ENCODE assay signal across 10 mouse cellular contexts in the genomic region with DNA sequence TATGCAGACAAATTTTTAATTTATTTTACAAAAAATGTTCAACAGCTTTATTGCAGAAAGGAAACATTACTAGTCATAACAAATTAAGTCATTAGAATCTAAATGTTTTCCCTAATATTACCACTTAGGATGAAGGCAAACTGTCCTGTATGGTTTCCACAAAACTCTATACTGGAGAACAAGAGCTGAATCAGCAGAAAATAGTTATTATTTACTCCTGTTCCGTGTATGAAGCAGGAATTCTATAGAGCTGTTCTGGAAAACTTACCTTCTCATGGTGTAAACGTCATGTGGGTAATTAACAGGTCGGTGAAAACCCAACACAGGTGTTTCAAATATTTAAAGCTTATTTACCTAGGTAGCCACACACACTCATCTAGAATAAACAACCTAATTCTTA. TPM values are rescaled to one million over a fixed set of nuclear protein-coding genes. Genes with fewer than 3 reads are reported as not detected.
DNase-seq lines count a peak whose midpoint lies in the region; ATAC-seq and TF ChIP-seq lines count a peak whose summit lies in the region.
"Had no signal": no experiment of that assay in that cellular context is flagged by ENCODE, and none has a peak within 500 bp of the region (broad histone marks: within the 10 kb centered on the region; RNA-seq: fewer than 3 reads in every experiment).

No protein-coding gene starts in this region.

- H3K27me3 ChIP-seq in kidney, embryonic 16.5 days (ENCODE audit: insufficient read depth, low read length) = no peaks in the 10 kb centered on the region
- no peaks in the 10 kb centered on the region for H3K27me3 ChIP-seq in embryonic facial prominence, embryonic 15.5 days
- H3K27me3 ChIP-seq in limb, embryonic 10.5 days (ENCODE audit: low read depth, poor library complexity, severe bottlenecking) = no peaks in the 10 kb centered on the region
- H3K27me3 ChIP-seq in myocyte (ENCODE audit: control insufficient read depth, insufficient read depth, insufficient read length) = no peaks in the 10 kb centered on the region

- peaks cover 9% of the 10 kb centered on the region for H3K4me1 ChIP-seq in kidney, embryonic 16.5 days (ENCODE audit: insufficient read depth, low read length)
- peaks cover 9% of the 10 kb centered on the region for H3K4me1 ChIP-seq in embryonic facial prominence, embryonic 15.5 days
- H3K4me1 ChIP-seq in limb, embryonic 10.5 days = peaks cover 9% of the 10 kb centered on the region

- H3K36me3 ChIP-seq in kidney, embryonic 16.5 days (ENCODE audit: insufficient read depth, low read length) = peaks cover 24% of the 10 kb centered on the region
- H3K36me3 ChIP-seq in embryonic facial prominence, embryonic 15.5 days = peaks cover 14% of the 10 kb centered on the region; the same call in 1 of the 2 replicates
- H3K36me3 ChIP-seq in limb, embryonic 10.5 days = peaks cover 45% of the 10 kb centered on the region
- peaks cover 10% of the 10 kb centered on the region for H3K36me3 ChIP-seq in myocyte (ENCODE audit: control insufficient read depth, insufficient read depth)

- no peak for TF ChIP-seq POLR2A in myocyte (IDR thresholded peaks at IDR 0.05; ENCODE audit: insufficient read length, low read depth)

- DNase-seq in kidney, postnatal 4 days = no peak
- DNase-seq in limb, embryonic 10.5 days (ENCODE audit: low spot score) = no peak
- no peak for DNase-seq in embryo, embryonic 10 days (ENCODE audit: low spot score)
- no peak for DNase-seq in testis, postnatal 14 days (ENCODE audit: low spot score)
- no peak for DNase-seq in kidney, adult 18-20 months
- DNase-seq: cerebellum, adult 2 months; heart, adult 11 months had no signal

- ATAC-seq in kidney, embryonic 16.5 days (ENCODE audit: low FRiP score, low TSS enrichment) = no peak
- ATAC-seq in embryonic facial prominence, embryonic 15.5 days (ENCODE audit: insufficient number of reproducible peaks, low FRiP score, low TSS enrichment, low read depth) = no peak

- H3K27ac ChIP-seq in kidney, embryonic 16.5 days (ENCODE audit: low read length) = no peak overlapping the region
- no peak overlapping the region for H3K27ac ChIP-seq in embryonic facial prominence, embryonic 15.5 days (replicated peaks)
- H3K27ac ChIP-seq in limb, embryonic 10.5 days = peak overlapping the region; percentile 97

- WGBS in kidney, embryonic 16.5 days = 8% methylated on average over 3 of the region's 3 CpGs
- whole genome bisulfite sequencing in embryonic facial prominence, embryonic 15.5 days = 6% methylated on average over 3 of the region's 3 CpGs
- 11% methylated on average over 3 of the region's 3 CpGs for WGBS in limb, embryonic 10.5 days

- peak overlapping the region; percentile 75 for H3ac ChIP-seq in myocyte (ENCODE audit: control insufficient read depth, insufficient read length)

- H3K4me2 ChIP-seq in kidney, embryonic 16.5 days (replicated peaks; ENCODE audit: low read depth, low read length) = peak overlapping the region; percentile 74
- peak overlapping the region; percentile 80 for H3K4me2 ChIP-seq in embryonic facial prominence, embryonic 15.5 days (replicated peaks)
- peak overlapping the region; percentile 52 for H3K4me2 ChIP-seq in myocyte (ENCODE audit: low read depth)

- H3K9me3 ChIP-seq in kidney, embryonic 16.5 days (ENCODE audit: low read length) = no peaks in the 10 kb centered on the region
- H3K9me3 ChIP-seq in embryonic facial prominence, embryonic 15.5 days (replicated peaks) = no peaks in the 10 kb centered on the region
- H3K9me3 ChIP-seq in limb, embryonic 10.5 days (replicated peaks) = no peaks in the 10 kb centered on the region

- 0 out of 2 replicates have a peak overlapping the region, but pooled peaks have one; percentile 31 for H3K9ac ChIP-seq in kidney, embryonic 16.5 days (replicated peaks; ENCODE audit: low read length)
- H3K9ac ChIP-seq in embryonic facial prominence, embryonic 15.5 days = no peak overlapping the region

- peaks cover 63% of the 10 kb centered on the region for H3K79me2 ChIP-seq in myocyte (ENCODE audit: control insufficient read depth, insufficient read depth)

- peak overlapping the region; percentile 75 for H3K4me3 ChIP-seq in kidney, embryonic 16.5 days (ENCODE audit: low read length)
- H3K4me3 ChIP-seq in embryonic facial prominence, embryonic 15.5 days (replicated peaks) = peak overlapping the region; percentile 79
- peak overlapping the region; percentile 88 for H3K4me3 ChIP-seq in limb, embryonic 10.5 days
- H3K4me3 ChIP-seq in myocyte = peak overlapping the region; percentile 65

TF ChIP-seq in myocyte, 11 proteins besides CTCF, POLR2A, EP300 and RAD21:
- TF ChIP-seq E2F4 (IDR thresholded peaks at IDR 0.05; ENCODE audit: insufficient read depth) (no peak), TCF3 (IDR thresholded peaks at IDR 0.05; ENCODE audit: insufficient read length, low read depth) (no peak), USF1 (IDR thresholded peaks at IDR 0.05; ENCODE audit: low read depth) (no peak)

RNA-seq across cellular contexts. Expression of gene Dbf4, which starts 1.1 kb away (rescaled TPM):
- 38.2 and 39.7 TPM in 2 replicates for polyA plus RNA-seq in kidney, embryonic 16.5 days (2015; fragmentation: Nextera tagmentation; extraction: Ambion mirVana)
- polyA plus RNA-seq in embryonic facial prominence, embryonic 15.5 days (2015; fragmentation: Nextera tagmentation; extraction: Ambion mirVana) = 28.0 and 31.2 TPM in 2 replicates
- polyA plus RNA-seq in limb, embryonic 10.5 days (2016; fragmentation: Nextera tagmentation; extraction: Ambion mirVana) = 62.2 and 65.8 TPM in 2 replicates
- polyA plus RNA-seq in myocyte (2012; fragmentation: generic; extraction: Trizol) = 8.3 TPM

RNA-seq across cellular contexts. Expression of gene Slc25a40, which starts 1.2 kb away (rescaled TPM):
- polyA plus RNA-seq in kidney, embryonic 16.5 days (2015; fragmentation: Nextera tagmentation; extraction: Ambion mirVana) = 12.6 and 13.4 TPM in 2 replicates
- 13.7 and 14.0 TPM in 2 replicates for polyA plus RNA-seq in embryonic facial prominence, embryonic 15.5 days (2015; fragmentation: Nextera tagmentation; extraction: Ambion mirVana)
- 6.9 and 9.9 TPM in 2 replicates for polyA plus RNA-seq in limb, embryonic 10.5 days (2016; fragmentation: Nextera tagmentation; extraction: Ambion mirVana)
- polyA plus RNA-seq in myocyte (2012; fragmentation: generic; extraction: Trizol) = 4.5 TPM

RNA-seq across cellular contexts. Expression of gene Adam22, which starts 53.5 kb away (rescaled TPM):
- polyA plus RNA-seq in kidney, embryonic 16.5 days (2015; fragmentation: Nextera tagmentation; extraction: Ambion mirVana) = 9.0 and 10.5 TPM in 2 replicates
- 11.0 and 11.5 TPM in 2 replicates for polyA plus RNA-seq in embryonic facial prominence, embryonic 15.5 days (2015; fragmentation: Nextera tagmentation; extraction: Ambion mirVana)
- 2.9 and 5.3 TPM in 2 replicates for polyA plus RNA-seq in limb, embryonic 10.5 days (2016; fragmentation: Nextera tagmentation; extraction: Ambion mirVana)
- 0.10 TPM for polyA plus RNA-seq in myocyte (2012; fragmentation: generic; extraction: Trizol)
